Mouse (Mus musculus) C2C12 (cell line): Measurements from ENCODE around the gene Fibin. TPM values are rescaled to one million over a fixed set of nuclear protein-coding genes. Genes with fewer than 3 reads are reported as not detected.

Source experiments
- H3K27me3 ChIP-seq: one replicate; pipeline ENCODE4 v1.6.1; 2011; ENCODE audit not compliant: control insufficient read depth, insufficient read depth, insufficient read length
- H3K36me3 ChIP-seq: one replicate; pipeline ENCODE4 v1.6.1; 2011; ENCODE audit not compliant: control insufficient read depth, insufficient read depth
- H3K4me3 ChIP-seq: one replicate; pipeline ENCODE4 v1.5.1; 2011; ENCODE audit warnings: mild to moderate bottlenecking, control low read depth; ENCODE audit not compliant: poor library complexity, insufficient read depth, severe bottlenecking
- H3K79me2 ChIP-seq: one replicate; pipeline ENCODE4 v1.6.1; 2011; ENCODE audit not compliant: control insufficient read depth, insufficient read depth
- H3K79me3 ChIP-seq: one replicate; pipeline ENCODE4 v1.6.1; 2011; ENCODE audit warnings: low read depth, control low read depth
- H3ac ChIP-seq: one replicate; pipeline ENCODE3; 2011; ENCODE audit warnings: low read depth; ENCODE audit not compliant: control insufficient read depth, insufficient read length
- CEBPB ChIP-seq: IDR thresholded peaks from one replicate; pipeline ENCODE4 v1.6.1; 2011; ENCODE audit warnings: low read depth, mild to moderate bottlenecking, control low read depth, moderate library complexity
- CTCF ChIP-seq: IDR thresholded peaks from one replicate; pipeline ENCODE4 v1.5.1; 2011; ENCODE audit not compliant: control insufficient read depth, insufficient read depth, insufficient read length
- FOSL1 ChIP-seq: IDR thresholded peaks from one replicate; pipeline ENCODE4 v1.8.0; 2011; ENCODE audit warnings: mild to moderate bottlenecking, low read length; ENCODE audit not compliant: poor library complexity, insufficient read depth, severe bottlenecking
- MAX ChIP-seq: IDR thresholded peaks from one replicate; pipeline ENCODE4 v1.6.1; 2011; ENCODE audit warnings: mild to moderate bottlenecking, control low read depth
- MYOD1 ChIP-seq: IDR thresholded peaks from one replicate; pipeline ENCODE4 v1.6.1; 2011; ENCODE audit warnings: low read depth; ENCODE audit not compliant: control insufficient read depth, insufficient read length
- MYOG ChIP-seq: IDR thresholded peaks from one replicate; pipeline ENCODE4 v1.6.1; 2011; ENCODE audit not compliant: control insufficient read depth, insufficient read length; ENCODE audit errors: extremely low read depth
- USF1 ChIP-seq: IDR thresholded peaks from one replicate; pipeline ENCODE4 v1.6.1; 2011; ENCODE audit warnings: low read depth, mild to moderate bottlenecking, control low read depth, moderate library complexity
- long read RNA-seq, 2 experiments: library from polyadenylated mRNA; unstranded; transcript quantifications; one replicate each; pipeline ENCODE4 v2.0.0; 2019 to 2020
- polyA plus RNA-seq: library from polyadenylated mRNA; unstranded; fragments of >200 nt; fragmentation: generic; extraction: Trizol; gene quantifications from one replicate; pipeline ENCODE4 v1.2.1, GENCODE M21; 2012; ENCODE audit warnings: missing spikeins

Fibin gene
- 0.23 TPM for polyA plus RNA-seq
- long read RNA-seq, experiment 1, partial matches to known transcripts, result 0 of 4 reads
- long read RNA-seq, experiment 1, other reads (novel, unspliced or antisense), result 0 of 4 reads
- long read RNA-seq, experiment 2, result 0 reads

GRCm38 (mm10) chr2:110362432-110363283 lies at the start of gene Fibin:
TSS of gene Fibin (minus strand) at chr2:110363183.
- Histone ChIP-seq H3K4me3 (no peak within 1 kb of the TSS), H3K27me3 (no peaks in the 10 kb centered on the region), H3ac (no peak within 1 kb of the TSS), H3K79me3 (no peaks in the 10 kb centered on the region), H3K36me3 (no peaks in the 10 kb centered on the region), H3K79me2 (no peaks in the 10 kb centered on the region)
- TF ChIP-seq MYOD1, result no peak
- TF ChIP-seq MYOG, result no peak
- TF ChIP-seq MAX, result no peak
- no peak for TF ChIP-seq CEBPB
- no peak for TF ChIP-seq USF1
- TF ChIP-seq FOSL1, result no peak
- no peak for TF ChIP-seq CTCF

GRCm38 (mm10) chr2:110411428-110411827 lies 48.4 kb upstream of the Fibin start:
- Histone ChIP-seq H3K79me3 (no peaks in the 10 kb centered on the region), H3K79me2 (no peaks in the 10 kb centered on the region), H3K36me3 (no peaks in the 10 kb centered on the region), H3K4me3 (no peak overlapping the region), H3ac (no peak overlapping the region), H3K27me3 (no peaks in the 10 kb centered on the region)
- no peak for TF ChIP-seq CEBPB
- no peak for TF ChIP-seq MYOD1
- TF ChIP-seq FOSL1, result no peak
- no peak for TF ChIP-seq MAX
- no peak for TF ChIP-seq MYOG
- no peak for TF ChIP-seq USF1
- no peak for TF ChIP-seq CTCF

GRCm38 (mm10) chr2:110408757-110409156 lies 45.8 kb upstream of the Fibin start:
- no peaks in the 10 kb centered on the region for H3K36me3 ChIP-seq
- H3K79me3 ChIP-seq, result no peaks in the 10 kb centered on the region
- TF ChIP-seq CEBPB, result no peak
- no peak for TF ChIP-seq USF1
- no peak for TF ChIP-seq MYOD1
- no peak for TF ChIP-seq CTCF
- TF ChIP-seq MAX, result no peak
- no peak for TF ChIP-seq MYOG
- TF ChIP-seq FOSL1, result no peak
- no peak overlapping the region for H3ac ChIP-seq
- H3K4me3 ChIP-seq, result no peak overlapping the region
- no peaks in the 10 kb centered on the region for H3K79me2 ChIP-seq
- H3K27me3 ChIP-seq, result no peaks in the 10 kb centered on the region

- no peak for TF ChIP-seq CTCF
- no peak for TF ChIP-seq MAX
- no peak for TF ChIP-seq MYOD1
- no peak for TF ChIP-seq USF1
- no peak for TF ChIP-seq FOSL1
- TF ChIP-seq CEBPB, result no peak
- no peak for TF ChIP-seq MYOG
- Histone ChIP-seq H3K79me2 (no peaks in the 10 kb centered on the region), H3K27me3 (no peaks in the 10 kb centered on the region), H3K79me3 (no peaks in the 10 kb centered on the region), H3K36me3 (no peaks in the 10 kb centered on the region), H3K4me3 (no peak overlapping the region), H3ac (no peak overlapping the region)
Observed at GRCm38 (mm10) chr2:110392714-110393336, 29.8 kb upstream of the Fibin start.

- H3K27me3 ChIP-seq, result no peaks in the 10 kb centered on the region
- no peak overlapping the region for H3K4me3 ChIP-seq
- no peak overlapping the region for H3ac ChIP-seq
- TF ChIP-seq MYOG (no peak), USF1 (no peak), CTCF (no peak), MYOD1 (no peak), CEBPB (no peak)
- H3K36me3 ChIP-seq, result no peaks in the 10 kb centered on the region
- H3K79me2 ChIP-seq, result no peaks in the 10 kb centered on the region
- no peaks in the 10 kb centered on the region for H3K79me3 ChIP-seq
Observed at GRCm38 (mm10) chr2:110390736-110391409, 27.9 kb upstream of the Fibin start.
